Comparison of ENCODE assay signal across 26 mouse cellular contexts in genomic region chr7:50870181-50870580, GRCm38 (mm10).
A peak's percentile ranks its signal among the peaks of the same experiment; 100 is the strongest.
DNase-seq lines count a peak whose midpoint lies in the region; ATAC-seq lines count a peak whose summit lies in the region.
"Had no signal": no experiment of that assay in that cellular context is flagged by ENCODE, and none has a peak within 500 bp of the region (broad histone marks: within the 10 kb centered on the region; RNA-seq: fewer than 3 reads in every experiment).

No protein-coding gene starts in this region.

- H3K4me2 ChIP-seq in forebrain, embryonic 12.5 days: no peak overlapping the region
- H3K4me2 ChIP-seq in forebrain, embryonic 13.5 days: no peak overlapping the region
- H3K4me2 ChIP-seq: heart, embryonic 12.5 days; limb, embryonic 13.5 days; liver, embryonic 11.5 days had no signal

- H3K9me3 ChIP-seq in forebrain, embryonic 12.5 days: no peaks in the 10 kb centered on the region
- no peaks in the 10 kb centered on the region for H3K9me3 ChIP-seq in forebrain, embryonic 13.5 days (replicated peaks)
- H3K9me3 ChIP-seq: heart, embryonic 12.5 days; limb, embryonic 13.5 days had no signal

- no peaks in the 10 kb centered on the region for H3K36me3 ChIP-seq in forebrain, embryonic 12.5 days (replicated peaks)
- H3K36me3 ChIP-seq in forebrain, embryonic 13.5 days (ENCODE audit: poor library complexity, severe bottlenecking): no peaks in the 10 kb centered on the region
- H3K36me3 ChIP-seq: heart, embryonic 12.5 days; limb, embryonic 13.5 days had no signal

- H3K9ac ChIP-seq in forebrain, embryonic 12.5 days: no peak overlapping the region
- H3K9ac ChIP-seq in forebrain, embryonic 13.5 days: no peak overlapping the region
- H3K9ac ChIP-seq: heart, embryonic 12.5 days; limb, embryonic 13.5 days had no signal

- DNase-seq in left cerebral cortex, postnatal 4 days: peak; percentile 48
- DNase-seq in left cerebral cortex, postnatal 36 days (ENCODE audit: low spot score in 2 of 2): no peak
- DNase-seq in embryo, embryonic 10.5 days (ENCODE audit: low spot score): peak; percentile 34
- DNase-seq in retina, embryonic 14.5 days (ENCODE audit: low spot score): peak; percentile 33
- no peak for DNase-seq in T-cell, adult 2 months (ENCODE audit: low spot score)
- DNase-seq: adrenal gland, adult 2 months; adrenal gland, postnatal 36 days; B cell, adult 2 months; cerebellum, adult 9-10 months; heart, adult 2 months; heart, postnatal 4 days; kidney, postnatal 14 days; layer of hippocampus, adult 9-11 months; midbrain, embryonic 14.5 days; right cerebral cortex, postnatal 4 days; thymus, adult 18-20 months; thymus, postnatal 25 days had no signal

- peak; percentile 49; the same call in 1 of the 2 replicates for ATAC-seq in forebrain, embryonic 12.5 days (ENCODE audit: low FRiP score)
- no peak for ATAC-seq in forebrain, embryonic 13.5 days
- ATAC-seq: activated CD4-positive, CD25-positive, alpha-beta regulatory T cell, adult 4 months; intestine, postnatal 0 days had no signal

- no peaks in the 10 kb centered on the region for H3K27me3 ChIP-seq in forebrain, embryonic 12.5 days
- H3K27me3 ChIP-seq in forebrain, embryonic 13.5 days: no peaks in the 10 kb centered on the region
- H3K27me3 ChIP-seq: heart, embryonic 12.5 days; limb, embryonic 13.5 days had no signal

- H3K4me3 ChIP-seq in forebrain, embryonic 12.5 days (replicated peaks): no peak overlapping the region
- no peak overlapping the region for H3K4me3 ChIP-seq in forebrain, embryonic 13.5 days
- H3K4me3 ChIP-seq: erythroblast, embryonic 14.5 days; heart, adult 2 months; heart, embryonic 12.5 days; limb, embryonic 13.5 days had no signal

- WGBS in forebrain, embryonic 12.5 days: 19% methylated on average over 1 of the region's 1 CpGs
- 13% methylated on average over 1 of the region's 1 CpGs for WGBS in forebrain, embryonic 13.5 days

- no peaks in the 10 kb centered on the region for H3K4me1 ChIP-seq in forebrain, embryonic 12.5 days
- H3K4me1 ChIP-seq in forebrain, embryonic 13.5 days: no peaks in the 10 kb centered on the region
- H3K4me1 ChIP-seq: heart, embryonic 12.5 days; limb, embryonic 13.5 days had no signal

- intact Hi-C loops in left cerebral cortex, postnatal 4 days (cut with DNase I): no loop called here
- intact Hi-C loops in left cerebral cortex, postnatal 36 days (cut with DNase I): no loop called here

- no peak overlapping the region for H3K27ac ChIP-seq in forebrain, embryonic 12.5 days
- H3K27ac ChIP-seq in forebrain, embryonic 13.5 days: no peak overlapping the region
- H3K27ac ChIP-seq: heart, adult 2 months; limb, embryonic 13.5 days; stomach, postnatal 0 days had no signal

Comparison
In these comparisons a context has a peak if more than half of its experiments do, and no peak if none do; other contexts are left out.
1. DNase-seq: peak in left cerebral cortex, postnatal 4 days (single experiment), embryo, embryonic 10.5 days (single experiment) and retina, embryonic 14.5 days (single experiment); none in left cerebral cortex, postnatal 36 days (0 of 2) and T-cell, adult 2 months (single experiment).